Mouse (Mus musculus): ENCODE measurements around the gene 2310033P09Rik.
"Not testable (repeated sequence)": the region's sequence is repeated elsewhere in the genome, so short reads cannot be mapped to it uniquely, and the experiment has no call there.

2310033P09Rik gene

GRCm38 (mm10) chr11:59201216-59202002 lies 6.7 kb upstream of the 2310033P09Rik start:
- DNase-seq: no peak

- peak; percentile 95 for DNase-seq
These were observed 5.8 kb upstream of the 2310033P09Rik start, which contains the start of gene Mrpl55 for GRCm38 (mm10) chr11:59202081-59202995. TSS of gene Mrpl55 (plus strand) at chr11:59202486.

- DNase-seq: peak; percentile 77
These were observed 901 bp downstream of the 2310033P09Rik start for GRCm38 (mm10) chr11:59209003-59209441.

- DNase-seq: no peak
These were observed 1.5 kb downstream of the 2310033P09Rik start for GRCm38 (mm10) chr11:59209580-59209979.

GRCm38 (mm10) chr11:59210020-59210419 lies 1.9 kb downstream of the 2310033P09Rik start:
- DNase-seq: no peak

GRCm38 (mm10) chr11:59211561-59211960 lies 3.4 kb downstream of the 2310033P09Rik start:
- not testable (repeated sequence) for DNase-seq

GRCm38 (mm10) chr11:59212320-59212719 lies 4.2 kb downstream of the 2310033P09Rik start:
- not testable (repeated sequence) for DNase-seq

- no peak for DNase-seq
These were observed 4.9 kb downstream of the 2310033P09Rik start for GRCm38 (mm10) chr11:59212892-59213494.

GRCm38 (mm10) chr11:59216955-59217354 lies 8.8 kb downstream of the 2310033P09Rik start:
- no peak for DNase-seq

- DNase-seq: peak; percentile 54
These were observed 10.4 kb downstream of the 2310033P09Rik start for GRCm38 (mm10) chr11:59218389-59218998.

- DNase-seq: peak; percentile 46
These were observed 10.9 kb downstream of the 2310033P09Rik start for GRCm38 (mm10) chr11:59219064-59219463.

GRCm38 (mm10) chr11:59221604-59222003 lies 13.5 kb downstream of the 2310033P09Rik start:
- no peak for DNase-seq

GRCm38 (mm10) chr11:59222306-59222705 lies 14.2 kb downstream of the 2310033P09Rik start:
- DNase-seq: no peak

GRCm38 (mm10) chr11:59224025-59224424 lies 15.9 kb downstream of the 2310033P09Rik start:
- no peak for DNase-seq

- DNase-seq: no peak
These were observed 16.3 kb downstream of the 2310033P09Rik start for GRCm38 (mm10) chr11:59224470-59224869.

GRCm38 (mm10) chr11:59225167-59225566 lies 17.0 kb downstream of the 2310033P09Rik start:
- no peak for DNase-seq

GRCm38 (mm10) chr11:59226251-59226650 lies 18.1 kb downstream of the 2310033P09Rik start:
- DNase-seq: no peak

GRCm38 (mm10) chr11:59226787-59227603 lies 18.9 kb downstream of the 2310033P09Rik start:
- peak; percentile 51 for DNase-seq

GRCm38 (mm10) chr11:59227604-59228121 lies 19.5 kb downstream of the 2310033P09Rik start:
- no peak for DNase-seq

- peak; percentile 98 for DNase-seq
These were observed 20.2 kb downstream of the 2310033P09Rik start, which contains the start of gene Arf1 for GRCm38 (mm10) chr11:59228122-59228953. TSS of gene Arf1 (minus strand) at chr11:59228270.
